Mouse (Mus musculus): ENCODE results near the gene Wnt5b.

DNA sequence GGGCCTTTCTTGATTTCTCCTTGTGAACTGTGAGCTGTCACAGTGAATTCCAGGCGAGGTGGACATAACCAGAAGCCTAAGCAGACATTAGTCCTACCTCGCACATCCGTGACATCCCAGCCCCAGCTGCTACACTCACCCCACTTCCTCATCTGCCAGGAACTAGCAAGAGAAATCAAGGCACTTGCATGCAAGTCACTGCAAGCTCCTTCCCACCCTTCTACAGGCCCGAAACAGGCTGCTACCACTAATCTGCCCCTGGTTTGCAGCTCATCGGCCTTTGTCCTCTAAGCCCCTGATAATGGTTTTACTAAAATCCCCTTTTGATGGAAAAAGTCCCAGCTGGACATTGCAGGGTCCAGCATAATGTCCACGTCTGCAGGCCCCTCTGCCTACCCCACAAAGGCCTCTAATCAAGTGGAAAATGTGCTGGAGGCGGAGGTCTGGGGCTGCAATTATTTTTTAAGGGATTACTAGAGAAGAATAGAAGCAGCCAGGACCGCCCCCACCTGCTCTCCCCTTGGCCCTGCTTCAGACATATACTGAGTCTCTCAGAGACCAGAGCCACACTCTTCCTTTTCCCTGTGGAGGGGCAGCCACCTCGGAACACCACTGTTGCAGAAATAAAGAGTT, 52.0 kb downstream of the Wnt5b start:
- TF ChIP-seq CTCF (IDR thresholded peaks at IDR 0.05; ENCODE audit: borderline replicate concordance, insufficient read depth, low read length) (no peak), POLR2A (IDR thresholded peaks at IDR 0.05; ENCODE audit: low read depth, low read length) (no peak)

Measured in embryonic fibroblast, embryonic 13.5 days (primary cell).